ENCODE assay signal across 22 mouse cellular contexts in the genomic region with DNA sequence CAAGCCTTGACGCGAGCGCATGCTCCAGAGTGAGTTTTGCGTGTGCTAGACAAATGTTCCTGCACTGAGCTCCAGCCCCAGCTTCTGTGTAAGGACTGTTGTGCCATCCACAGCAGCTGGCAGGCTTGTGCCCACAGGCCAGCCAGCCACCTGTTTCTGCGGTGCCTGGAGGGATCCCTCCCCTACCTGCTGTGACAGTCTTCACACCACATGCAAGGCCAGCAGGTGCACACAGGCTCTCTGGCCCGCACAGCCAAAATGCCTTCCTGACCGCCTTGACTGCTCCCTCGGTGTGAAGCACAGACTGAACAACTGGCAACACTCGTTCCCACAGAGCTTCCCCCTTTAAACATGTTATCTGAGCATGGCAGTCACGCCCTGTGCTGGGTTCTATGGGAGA.
DNase-seq lines count a peak whose midpoint lies in the region; ATAC-seq and TF ChIP-seq lines count a peak whose summit lies in the region.
"Had no signal": no experiment of that assay in that cellular context is flagged by ENCODE, and none has a peak within 500 bp of the region (broad histone marks: within the 10 kb centered on the region; RNA-seq: fewer than 3 reads in every experiment).

No protein-coding gene starts in this region.

- TF ChIP-seq CTCF in cerebellum, adult 2 months (IDR thresholded peaks at IDR 0.05; ENCODE audit: borderline replicate concordance, insufficient read depth, low read depth, low read length) = no peak
- TF ChIP-seq CTCF in stomach, postnatal 0 days (IDR thresholded peaks at IDR 0.05; ENCODE audit: low read depth) = no peak

- intact Hi-C loops in left cerebral cortex, postnatal 4 days (cut with DNase I) = no loop called here
- intact Hi-C loops in left cerebral cortex, postnatal 10 days (cut with DNase I) = loop anchor here (2.0 kb wide), 1 partner anchor 21 kb away; no protein-coding TSS in a partner anchor

- no peak overlapping the region for H3K4me3 ChIP-seq in hindbrain, embryonic 15.5 days
- H3K4me3 ChIP-seq in hindbrain, embryonic 11.5 days (ENCODE audit: low read depth, low read length) = no peak overlapping the region
- H3K4me3 ChIP-seq in cerebellum, adult 2 months (replicated peaks; ENCODE audit: insufficient read depth, low read depth, low read length) = no peak overlapping the region
- H3K4me3 ChIP-seq in stomach, postnatal 0 days (ENCODE audit: low read depth, low read length) = no peak overlapping the region
- H3K4me3 ChIP-seq: embryonic facial prominence, embryonic 15.5 days; heart, adult 2 months; intestine, embryonic 15.5 days; left cerebral cortex, adult 2 months; limb, embryonic 13.5 days; lung, embryonic 15.5 days had no signal

- no peak for TF ChIP-seq EP300 in stomach, postnatal 0 days (optimal IDR thresholded peaks at IDR 0.05)

- 0 out of 2 replicates have a peak, but pooled peaks cover 7% of the 10 kb centered on the region for H3K9me3 ChIP-seq in hindbrain, embryonic 15.5 days
- no peaks in the 10 kb centered on the region for H3K9me3 ChIP-seq in hindbrain, embryonic 11.5 days (ENCODE audit: control insufficient read depth, low read length)
- peaks cover 6% of the 10 kb centered on the region; the same call in 1 of the 2 replicates for H3K9me3 ChIP-seq in stomach, postnatal 0 days (ENCODE audit: control insufficient read depth, low read length)
- H3K9me3 ChIP-seq: intestine, embryonic 15.5 days; lung, embryonic 15.5 days had no signal

- no peak overlapping the region for H3K9ac ChIP-seq in hindbrain, embryonic 15.5 days
- no peak overlapping the region for H3K9ac ChIP-seq in hindbrain, embryonic 11.5 days (ENCODE audit: low read depth, low read length)
- H3K9ac ChIP-seq in stomach, postnatal 0 days (ENCODE audit: low read length) = no peak overlapping the region
- H3K9ac ChIP-seq: embryonic facial prominence, embryonic 15.5 days; intestine, embryonic 15.5 days; limb, embryonic 13.5 days; liver, embryonic 14.5 days; lung, embryonic 15.5 days had no signal

- no peak overlapping the region for H3K27ac ChIP-seq in hindbrain, embryonic 15.5 days (replicated peaks)
- H3K27ac ChIP-seq in hindbrain, embryonic 11.5 days (ENCODE audit: low read depth, low read length) = no peak overlapping the region
- 0 out of 2 replicates have a peak overlapping the region, but pooled peaks have one; percentile 9 for H3K27ac ChIP-seq in cerebellum, adult 2 months (ENCODE audit: insufficient read depth, low read length)
- no peak overlapping the region for H3K27ac ChIP-seq in stomach, postnatal 0 days (replicated peaks)
- H3K27ac ChIP-seq: embryonic facial prominence, embryonic 15.5 days; heart, adult 2 months; intestine, embryonic 15.5 days; left cerebral cortex, adult 2 months; limb, embryonic 13.5 days; liver, embryonic 14.5 days; lung, embryonic 15.5 days had no signal

- H3K4me2 ChIP-seq in hindbrain, embryonic 15.5 days = no peak overlapping the region
- H3K4me2 ChIP-seq in hindbrain, embryonic 11.5 days (replicated peaks; ENCODE audit: low read depth, low read length) = no peak overlapping the region
- no peak overlapping the region for H3K4me2 ChIP-seq in stomach, postnatal 0 days (replicated peaks; ENCODE audit: low read depth)
- H3K4me2 ChIP-seq: embryonic facial prominence, embryonic 15.5 days; intestine, embryonic 15.5 days; limb, embryonic 13.5 days; lung, embryonic 15.5 days; midbrain, embryonic 11.5 days had no signal

- H3K27me3 ChIP-seq in hindbrain, embryonic 15.5 days = no peaks in the 10 kb centered on the region
- H3K27me3 ChIP-seq in hindbrain, embryonic 11.5 days (ENCODE audit: control insufficient read depth, insufficient read depth, low read length) = no peaks in the 10 kb centered on the region
- no peaks in the 10 kb centered on the region for H3K27me3 ChIP-seq in cerebellum, adult 2 months (ENCODE audit: control insufficient read depth, insufficient read depth, low read length)
- H3K27me3 ChIP-seq in stomach, postnatal 0 days (ENCODE audit: control insufficient read depth, insufficient read depth, low read length) = no peaks in the 10 kb centered on the region
- H3K27me3 ChIP-seq: embryonic facial prominence, embryonic 15.5 days; intestine, embryonic 15.5 days; limb, embryonic 13.5 days; lung, embryonic 15.5 days had no signal

- 0 out of 2 replicates have a peak, but pooled peaks have one; percentile 56 for ATAC-seq in hindbrain, embryonic 15.5 days (ENCODE audit: low FRiP score, low read depth)
- no peak for ATAC-seq in hindbrain, embryonic 11.5 days (ENCODE audit: low FRiP score)
- ATAC-seq in stomach, postnatal 0 days (ENCODE audit: low FRiP score, low TSS enrichment) = no peak
- ATAC-seq: intestine, embryonic 15.5 days had no signal

- WGBS in hindbrain, embryonic 15.5 days = 86% methylated on average over 10 of the region's 10 CpGs
- WGBS in hindbrain, embryonic 11.5 days = 90% methylated on average over 10 of the region's 10 CpGs
- WGBS in cerebellum, adult 2 months = 35% methylated on average over 10 of the region's 10 CpGs
- 87% methylated on average over 10 of the region's 10 CpGs for WGBS in stomach, postnatal 0 days

- TF ChIP-seq POLR2A in cerebellum, adult 2 months (IDR thresholded peaks at IDR 0.05; ENCODE audit: borderline replicate concordance, insufficient read depth, low read length) = no peak

- no peaks in the 10 kb centered on the region for H3K4me1 ChIP-seq in hindbrain, embryonic 15.5 days (replicated peaks)
- no peaks in the 10 kb centered on the region for H3K4me1 ChIP-seq in hindbrain, embryonic 11.5 days (replicated peaks; ENCODE audit: control insufficient read depth, insufficient read depth, low read length)
- peaks cover 15% of the 10 kb centered on the region for H3K4me1 ChIP-seq in cerebellum, adult 2 months (ENCODE audit: control insufficient read depth, insufficient read depth, low read length)
- no peaks in the 10 kb centered on the region for H3K4me1 ChIP-seq in stomach, postnatal 0 days (replicated peaks; ENCODE audit: control insufficient read depth, insufficient read depth)
- H3K4me1 ChIP-seq: embryonic facial prominence, embryonic 15.5 days; intestine, embryonic 15.5 days; limb, embryonic 13.5 days; lung, embryonic 15.5 days had no signal

- peaks cover 46% of the 10 kb centered on the region for H3K36me3 ChIP-seq in hindbrain, embryonic 15.5 days
- H3K36me3 ChIP-seq in hindbrain, embryonic 11.5 days (ENCODE audit: control insufficient read depth, insufficient read depth, low read length) = peaks cover 7% of the 10 kb centered on the region
- peaks cover 13% of the 10 kb centered on the region for H3K36me3 ChIP-seq in stomach, postnatal 0 days (ENCODE audit: control insufficient read depth, insufficient read depth, low read length)

- DNase-seq in hindbrain, embryonic 11.5 days (ENCODE audit: low spot score) = no peak
- DNase-seq in left cerebral cortex, postnatal 4 days = peak; percentile 36
- DNase-seq in left cerebral cortex, postnatal 10 days (ENCODE audit: extremely low spot score in 1 of 2, low spot score in 2 of 2) = no peak
- DNase-seq in cerebellum, adult 2 months = peak; percentile 57 to 63
- DNase-seq in cerebellum, postnatal 36 days = peak; percentile 38 to 40
- no peak for DNase-seq in stomach, postnatal 0 days (ENCODE audit: low spot score)
- DNase-seq in liver = no peak
- DNase-seq: B cell, adult 2 months; heart, adult 2 months; heart, postnatal 36 days; kidney, adult 9 months; kidney, postnatal 36 days; thymus, adult 18-20 months; thymus, postnatal 4 days had no signal

Comparison
In these comparisons a context has a peak if more than half of its experiments do, and no peak if none do; other contexts are left out.
1. DNase-seq: peak in left cerebral cortex, postnatal 4 days (single experiment), cerebellum, adult 2 months (2 of 2) and cerebellum, postnatal 36 days (2 of 2); none in hindbrain, embryonic 11.5 days (single experiment), left cerebral cortex, postnatal 10 days (0 of 2), stomach, postnatal 0 days (single experiment) and liver (single experiment).